Mouse (Mus musculus): ENCODE results near the gene Kmt2d.

GRCm38 (mm10) chr15:98914903-98915302, 43.9 kb upstream of the Kmt2d start:
- TF ChIP-seq CTCF (IDR thresholded peaks at IDR 0.05; ENCODE audit: insufficient read depth, low read depth, low read length): no peak
- no peak for TF ChIP-seq POLR2A (IDR thresholded peaks at IDR 0.05; ENCODE audit: insufficient read depth, low read depth, low read length)
